Mouse (Mus musculus) left cerebral cortex, postnatal 14 days (tissue): ENCODE measurements at regions not wholly inside any gene's neighbourhood (a gene's known extent, or its start where the extent isn't known, plus 50 kb on each side); places are given as distances from the start of the nearest gene placed in this dataset.

Experiments used
- DNase-seq, 2 experiments: peaks; one replicate each; pipeline ENCODE4 v3.0.0; 2021 to 2022; ENCODE audit warnings: low spot score in 2 of 2, mixed read lengths in 1 of 2
- intact Hi-C: fragments of 180-260 bp; cut with DNase I; formaldehyde crosslinking; loops from one replicate; pipeline ENCODE4 v1.15.1; 2025

GRCm38 (mm10) chr6:126588761-126589160 is 53.5 kb upstream of the Kcna5 start:
- intact Hi-C loops = no loop called here
- DNase-seq = no peak

GRCm38 (mm10) chr6:126587476-126587875 is 52.3 kb upstream of the Kcna5 start:
- intact Hi-C loops = no loop called here

GRCm38 (mm10) chr6:126585813-126586212 is 50.6 kb upstream of the Kcna5 start:
- intact Hi-C loops = no loop called here
- DNase-seq = peak; percentile 80 to 89

More at GRCm38 (mm10) chr6:126587476-126587875, 52.3 kb upstream of the Kcna5 start:
- DNase-seq = no peak
